In the genomic region with DNA sequence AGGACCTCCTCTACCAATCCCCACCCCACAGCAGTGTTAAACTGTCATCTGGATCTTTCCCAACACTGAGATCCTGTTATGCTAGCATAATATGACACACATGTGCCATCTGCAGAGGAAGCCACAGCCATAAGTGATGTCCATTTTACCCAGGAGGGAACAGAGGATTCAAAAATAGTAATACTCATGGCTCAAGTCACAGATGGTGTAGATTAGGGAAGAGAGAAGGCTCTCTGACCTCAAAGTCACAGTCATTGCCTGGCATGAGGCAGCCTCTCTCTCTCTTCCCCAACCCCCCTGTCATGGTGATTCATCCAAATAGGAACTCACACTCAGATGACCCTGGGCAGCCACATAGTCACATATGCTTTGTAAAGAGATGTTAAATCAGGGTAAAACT, we compare ENCODE assay signal across 13 mouse cellular contexts. TPM values are rescaled to one million over a fixed set of nuclear protein-coding genes. Genes with fewer than 3 reads are reported as not detected.
DNase-seq lines count a peak whose midpoint lies in the region; ATAC-seq lines count a peak whose summit lies in the region.
"Had no signal": no experiment of that assay in that cellular context is flagged by ENCODE, and none has a peak within 500 bp of the region (broad histone marks: within the 10 kb centered on the region; RNA-seq: fewer than 3 reads in every experiment).

No protein-coding gene starts in this region.

- H3K27me3 ChIP-seq in hindbrain, embryonic 10.5 days (ENCODE audit: insufficient read depth, poor library complexity, severe bottlenecking): no peaks in the 10 kb centered on the region
- H3K27me3 ChIP-seq: hindbrain, embryonic 13.5 days; midbrain, embryonic 13.5 days had no signal

- ATAC-seq in megakaryocyte, adult 5-6 weeks (ENCODE audit: poor library complexity, severe bottlenecking): peak; percentile 77
- no peak for ATAC-seq in CD4-positive, CD25-positive, alpha-beta regulatory T cell, adult 4 months
- ATAC-seq in erythroblast, adult 5-6 weeks (replicated peaks; ENCODE audit: low FRiP score, poor library complexity, severe bottlenecking): no peak
- ATAC-seq: midbrain, embryonic 13.5 days had no signal

- no peaks in the 10 kb centered on the region for H3K36me3 ChIP-seq in hindbrain, embryonic 10.5 days
- H3K36me3 ChIP-seq: hindbrain, embryonic 13.5 days; midbrain, embryonic 13.5 days had no signal

- peak; percentile 33 for DNase-seq in gastrocnemius, postnatal 25 days
- no peak for DNase-seq in gastrocnemius, postnatal 4 days (ENCODE audit: low spot score in 2 of 2)
- peak; percentile 93 for DNase-seq in 416B (ENCODE audit: low read depth)
- peak; percentile 73 to 78 for DNase-seq in adrenal gland, postnatal 36 days
- no peak for DNase-seq in hindbrain, embryonic 10.5 days (ENCODE audit: low spot score)
- DNase-seq: cerebellum, adult 9-10 months; gastrocnemius, postnatal 10 days had no signal

- H3K9me3 ChIP-seq in hindbrain, embryonic 10.5 days: no peaks in the 10 kb centered on the region
- H3K9me3 ChIP-seq: hindbrain, embryonic 13.5 days; midbrain, embryonic 13.5 days had no signal

- H3K4me3 ChIP-seq in hindbrain, embryonic 10.5 days: no peak overlapping the region
- H3K4me3 ChIP-seq: hindbrain, embryonic 13.5 days; midbrain, embryonic 13.5 days had no signal

- H3K27ac ChIP-seq in hindbrain, embryonic 10.5 days: no peak overlapping the region
- H3K27ac ChIP-seq: hindbrain, embryonic 13.5 days; liver, embryonic 14.5 days; midbrain, embryonic 13.5 days had no signal

- peaks cover 6% of the 10 kb centered on the region; the same call in 1 of the 2 replicates for H3K4me1 ChIP-seq in hindbrain, embryonic 10.5 days (replicated peaks)
- H3K4me1 ChIP-seq: hindbrain, embryonic 13.5 days; midbrain, embryonic 13.5 days had no signal

RNA-seq across cellular contexts. Expression of gene Rab7b, which starts 2.9 kb away (rescaled TPM):
- total RNA-seq in gastrocnemius, postnatal 25 days (2021): 1 to 10 TPM; 3.7 to 4.1 TPM
- total RNA-seq in gastrocnemius, postnatal 4 days (2021): 10 to 100 TPM; 13.2 to 13.3 TPM
- 1 to 10 TPM; 3.3 to 5.8 TPM for total RNA-seq in adrenal gland, postnatal 36 days (2021)
- total RNA-seq in megakaryocyte, adult 5-6 weeks (2015): 3.3 and 4.0 TPM in 2 replicates
- total RNA-seq in megakaryocyte, adult 5-6 weeks (2017): 22.4 TPM in 2 replicates
- polyA plus RNA-seq in CD4-positive, CD25-positive, alpha-beta regulatory T cell, adult 4 months (2017; shearing (Covaris generic)): under 1 TPM in 1 of 2 experiments, not detected in 1; 0.13 TPM
- total RNA-seq in erythroblast, adult 5-6 weeks (2015; ENCODE audit: low replicate concordance): 0.58 and 1.0 TPM in 2 replicates
- total RNA-seq in erythroblast, adult 5-6 weeks (2017; ENCODE audit: low replicate concordance): 2.6 and 7.2 TPM in 2 replicates
- polyA plus RNA-seq in hindbrain, embryonic 10.5 days (2016; fragmentation: Nextera tagmentation; extraction: Ambion mirVana): 0.68 and 1.1 TPM in 2 replicates

RNA-seq across cellular contexts. Expression of gene Slc26a9, which starts 52.5 kb away (rescaled TPM):
- total RNA-seq in gastrocnemius, postnatal 25 days (2021): not detected
- total RNA-seq in gastrocnemius, postnatal 4 days (2021): under 1 TPM in 1 of 2 experiments, not detected in 1; 0.39 TPM
- not detected for total RNA-seq in adrenal gland, postnatal 36 days (2021)
- total RNA-seq in megakaryocyte, adult 5-6 weeks (2015): not detected in 2 replicates
- total RNA-seq in megakaryocyte, adult 5-6 weeks (2017): not detected in 2 replicates
- not detected for polyA plus RNA-seq in CD4-positive, CD25-positive, alpha-beta regulatory T cell, adult 4 months (2017; shearing (Covaris generic))
- total RNA-seq in erythroblast, adult 5-6 weeks (2015; ENCODE audit: low replicate concordance): not detected in 2 replicates
- total RNA-seq in erythroblast, adult 5-6 weeks (2017; ENCODE audit: low replicate concordance): not detected in 2 replicates
- polyA plus RNA-seq in hindbrain, embryonic 10.5 days (2016; fragmentation: Nextera tagmentation; extraction: Ambion mirVana): 0.05 and 1.4 TPM in 2 replicates
- total RNA-seq: gastrocnemius, postnatal 10 days had no signal

RNA-seq across cellular contexts. Expression of gene Ctse, which starts 53.2 kb away (rescaled TPM):
- under 1 TPM in 1 of 2 experiments, not detected in 1; 0.19 TPM for total RNA-seq in gastrocnemius, postnatal 25 days (2021)
- 1 to 10 TPM; 1.4 to 2.1 TPM for total RNA-seq in gastrocnemius, postnatal 4 days (2021)
- total RNA-seq in adrenal gland, postnatal 36 days (2021): under 1 TPM; 0.33 to 0.36 TPM
- total RNA-seq in megakaryocyte, adult 5-6 weeks (2015): 32.7 and 55.0 TPM in 2 replicates
- 15.1 and 31.0 TPM in 2 replicates for total RNA-seq in megakaryocyte, adult 5-6 weeks (2017)
- 10 to 100 TPM; 23.1 to 30.3 TPM for polyA plus RNA-seq in CD4-positive, CD25-positive, alpha-beta regulatory T cell, adult 4 months (2017; shearing (Covaris generic))
- total RNA-seq in erythroblast, adult 5-6 weeks (2015; ENCODE audit: low replicate concordance): 1,800 and 1,836 TPM in 2 replicates
- 1,272 and 1,472 TPM in 2 replicates for total RNA-seq in erythroblast, adult 5-6 weeks (2017; ENCODE audit: low replicate concordance)
- 0.21 TPM in 1 of 2 replicates, not detected in the other for polyA plus RNA-seq in hindbrain, embryonic 10.5 days (2016; fragmentation: Nextera tagmentation; extraction: Ambion mirVana)
- polyA plus RNA-seq: hindbrain, embryonic 13.5 days; midbrain, embryonic 13.5 days had no signal

Comparison
In these comparisons a context has a peak if more than half of its experiments do, and no peak if none do; other contexts are left out.
1. DNase-seq: peak in gastrocnemius, postnatal 25 days (single experiment), 416B (single experiment) and adrenal gland, postnatal 36 days (2 of 2); none in gastrocnemius, postnatal 4 days (0 of 2) and hindbrain, embryonic 10.5 days (single experiment).
2. RNA of gene Ctse, which starts 53.2 kb away (total RNA-seq): 1,272 to 1,836 TPM in erythroblast, adult 5-6 weeks; 15.1 to 55.0 TPM in megakaryocyte, adult 5-6 weeks, 1.4 to 2.1 TPM in gastrocnemius, postnatal 4 days, 0.33 to 0.36 TPM in adrenal gland, postnatal 36 days and 0.19 TPM in gastrocnemius, postnatal 25 days; every median in the first group is over 10 times any median in the second.